Mouse (Mus musculus) activated CD4-positive, CD25-positive, alpha-beta regulatory T cell, adult 4 months (primary cell): ENCODE results near the gene Pde7b. TPM values are rescaled to one million over a fixed set of nuclear protein-coding genes. Genes with fewer than 3 reads are reported as not detected.

Experiments
- polyA plus RNA-seq, 2 experiments: library from polyadenylated mRNA; unstranded; fragments of 100-300 nt; shearing (Covaris generic); gene quantifications; one replicate each; pipeline ENCODE4 v1.2.1; 2017

The Pde7b gene
- polyA plus RNA-seq, 2 experiments from 2014 or later = not detected

Other genes starting within 250 kb of the Pde7b start
- 10 to 100 TPM; 10.8 to 11.3 TPM for gene Ahi1, start 227.5 kb upstream of the Pde7b start, polyA plus RNA-seq